Mouse (Mus musculus) adrenal gland, adult 8-10 months (tissue): ENCODE measurements around the gene Gsdma2. TPM values are rescaled to one million over a fixed set of nuclear protein-coding genes. Genes with fewer than 3 reads are reported as not detected.
A peak's percentile ranks its signal among the peaks of the same experiment; 100 is the strongest.
"Not testable (repeated sequence)": the region's sequence is repeated elsewhere in the genome, so short reads cannot be mapped to it uniquely, and the experiment has no call there.

Experiments
- DNase-seq: peaks from one replicate; pipeline ENCODE4 v3.0.0; 2022
- total RNA-seq, 4 experiments: library from RNA; stranded (reverse); gene quantifications; 2 replicates each; pipeline ENCODE4 v1.2.4; 2022

Gsdma2 gene
- total RNA-seq, 4 experiments from 2014 or later: 0.63 TPM; not detected in 3

DNA sequence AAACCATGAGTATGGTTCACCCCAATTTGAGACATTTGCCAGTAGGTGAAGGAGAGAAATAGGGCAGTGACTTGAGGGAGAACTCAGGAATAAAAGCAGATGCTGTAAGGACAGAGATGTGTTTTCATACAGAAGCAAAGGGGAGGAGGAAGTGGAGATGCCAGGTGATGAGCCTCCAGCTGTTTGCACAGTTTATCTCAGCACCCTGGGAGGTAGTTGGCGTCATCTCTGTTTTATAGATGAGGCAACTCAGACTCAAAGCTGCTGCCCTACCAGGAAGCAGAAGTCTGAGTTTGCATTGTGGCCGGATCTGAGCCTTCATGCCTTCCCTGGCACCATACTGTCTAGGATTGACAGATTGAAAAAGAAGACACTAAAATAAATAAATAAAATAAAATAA lies 22.4 kb downstream of the Gsdma2 start:
- DNase-seq: no peak

DNA sequence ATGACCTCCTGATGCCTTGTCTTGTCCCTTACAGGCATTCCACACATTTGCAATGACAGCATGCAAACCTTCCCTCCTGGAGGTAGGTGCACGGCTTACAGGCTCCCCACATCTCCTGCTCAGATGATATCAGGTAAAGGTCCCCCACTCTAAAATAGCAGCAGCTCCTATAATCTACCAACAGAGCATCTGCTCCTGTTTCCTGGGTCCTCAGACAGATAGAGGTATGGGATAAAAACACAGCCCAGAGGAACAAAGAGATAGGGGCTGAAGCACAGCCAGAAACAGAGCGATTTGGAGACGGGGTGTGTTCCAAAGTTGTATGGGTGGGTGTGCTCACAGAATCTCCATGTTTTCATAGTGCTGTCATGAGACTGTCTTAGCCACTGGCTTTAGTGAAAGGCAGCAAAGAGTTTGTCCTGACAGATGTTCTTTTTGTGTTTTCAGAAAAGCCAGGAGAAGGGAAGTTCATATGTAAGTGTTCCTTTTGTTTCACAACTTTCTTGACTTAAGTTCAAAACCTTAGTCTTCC lies 24.8 kb downstream of the Gsdma2 start:
- DNase-seq: no peak

DNA sequence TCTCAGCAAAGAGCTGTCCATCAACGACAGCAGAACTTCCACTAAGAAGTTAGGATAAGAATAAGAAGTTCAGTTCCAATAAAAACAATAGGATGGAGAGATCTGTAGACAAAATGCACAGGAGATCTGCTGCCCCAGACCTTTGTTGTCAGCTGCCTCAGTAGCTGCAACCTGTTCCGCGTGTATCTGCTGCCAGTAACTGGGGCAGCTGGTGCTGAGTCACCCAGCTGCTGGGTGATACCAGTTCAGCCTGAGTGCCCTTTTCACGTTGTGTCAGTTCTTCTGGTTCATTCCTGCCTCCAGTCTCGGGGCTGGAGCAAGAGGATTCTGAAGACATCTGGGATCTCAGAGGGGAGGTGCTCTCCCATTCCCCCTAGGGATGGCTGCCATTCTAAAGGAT lies 25.3 kb downstream of the Gsdma2 start:
- DNase-seq: no peak

DNA sequence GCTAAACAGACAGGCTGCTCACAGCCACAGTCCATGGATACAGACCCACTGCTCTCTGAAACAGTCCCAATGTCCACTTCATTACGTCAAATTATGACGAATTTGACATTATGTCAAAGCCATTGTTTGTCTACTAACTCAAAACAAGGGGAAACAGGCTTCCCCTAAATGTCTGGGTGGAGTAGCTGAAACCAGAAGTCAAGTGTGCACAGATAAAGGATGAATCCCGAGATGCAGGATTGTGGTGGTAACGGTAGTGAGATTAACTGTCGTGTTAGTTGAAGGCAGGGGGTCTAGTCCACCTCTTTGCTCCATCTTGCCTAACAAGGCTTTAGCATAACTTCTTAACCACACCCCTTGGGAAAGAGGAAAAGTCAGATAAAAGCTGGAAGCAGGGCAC lies 25.9 kb downstream of the Gsdma2 start:
- no peak for DNase-seq

DNA sequence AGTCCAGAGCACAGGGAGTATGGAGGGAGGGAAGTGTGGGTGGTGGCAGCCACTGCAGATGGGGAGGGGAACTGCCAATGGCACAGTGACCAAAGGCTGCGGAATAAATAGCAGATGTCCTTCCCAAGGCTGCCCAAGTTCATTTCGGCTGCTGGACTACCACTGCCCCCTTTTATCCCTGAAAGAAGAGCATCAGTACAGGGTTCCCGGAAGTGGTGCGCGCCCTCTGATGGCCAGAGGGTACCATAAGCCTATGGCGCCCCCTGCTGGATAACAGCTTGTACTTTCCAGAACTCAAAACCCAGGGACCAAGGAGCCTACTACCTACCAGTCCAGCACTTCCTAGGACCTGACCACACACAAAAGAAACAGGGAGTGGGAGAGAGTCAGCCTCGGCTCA lies 26.6 kb downstream of the Gsdma2 start:
- DNase-seq: not testable (repeated sequence)

DNA sequence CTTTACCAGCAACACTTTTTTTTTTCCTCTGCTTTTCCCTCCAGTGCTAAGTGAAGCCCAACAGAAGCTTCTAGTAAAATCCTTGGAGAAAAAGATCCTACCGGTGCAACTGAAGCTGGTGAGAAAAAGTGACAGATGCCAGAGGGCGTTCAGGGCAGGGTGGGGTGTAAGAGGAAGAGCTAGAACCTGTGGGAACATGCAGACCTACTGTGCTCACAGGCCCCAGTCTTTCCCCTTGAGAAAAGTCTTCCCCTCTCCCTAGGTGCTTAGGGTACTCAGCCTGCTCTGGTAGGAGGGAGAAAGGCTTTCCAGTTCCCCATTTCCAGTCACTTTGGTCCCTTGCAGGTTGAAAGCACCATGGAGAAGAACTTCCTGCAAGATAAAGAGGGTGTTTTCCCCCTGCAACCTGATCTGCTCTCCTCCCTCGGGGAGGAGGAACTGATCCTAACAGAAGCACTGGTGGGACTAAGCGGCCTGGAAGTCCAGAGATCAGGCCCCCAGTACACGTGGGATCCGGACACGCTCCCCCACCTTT lies 29.3 kb downstream of the Gsdma2 start:
- DNase-seq: no peak

DNA sequence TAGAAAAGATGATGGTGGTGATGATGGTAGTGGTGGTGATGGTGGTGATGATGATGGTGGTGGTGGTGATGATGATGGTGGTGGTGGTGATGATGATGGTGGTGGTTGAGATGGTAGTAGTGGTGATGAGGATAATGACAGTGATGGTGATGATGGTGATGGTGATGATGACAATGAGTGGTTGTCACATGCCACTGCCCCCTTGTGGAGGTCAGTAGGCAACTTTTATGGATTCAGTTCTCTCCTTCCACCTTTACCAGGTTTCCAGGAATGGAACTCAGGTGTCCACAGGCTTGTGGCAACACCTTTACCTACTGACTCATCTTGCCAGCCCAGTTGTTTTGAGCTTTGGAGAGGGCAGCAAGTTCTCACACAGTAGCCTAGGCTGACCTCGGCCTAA lies 33.5 kb downstream of the Gsdma2 start:
- no peak for DNase-seq

DNA sequence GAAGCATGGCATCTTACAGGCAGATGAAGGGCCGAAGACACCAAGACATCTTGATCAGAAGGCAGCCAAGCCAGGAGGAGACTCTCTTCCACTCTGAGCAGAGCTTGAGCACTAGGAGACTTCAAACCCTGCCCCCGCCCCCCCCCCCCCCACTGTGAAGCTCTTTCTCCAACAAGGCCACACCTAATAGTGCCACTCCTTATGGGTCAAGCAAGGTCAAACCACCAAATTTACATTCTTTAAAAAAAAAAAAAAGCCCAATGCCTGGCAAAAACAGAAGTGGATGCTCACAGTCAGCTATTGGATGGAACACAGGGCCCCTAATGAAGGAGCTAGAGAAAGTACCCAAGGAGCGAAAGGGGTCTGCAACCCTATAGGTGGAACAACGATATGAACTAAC lies 34.0 kb downstream of the Gsdma2 start:
- not testable (repeated sequence) for DNase-seq

DNA sequence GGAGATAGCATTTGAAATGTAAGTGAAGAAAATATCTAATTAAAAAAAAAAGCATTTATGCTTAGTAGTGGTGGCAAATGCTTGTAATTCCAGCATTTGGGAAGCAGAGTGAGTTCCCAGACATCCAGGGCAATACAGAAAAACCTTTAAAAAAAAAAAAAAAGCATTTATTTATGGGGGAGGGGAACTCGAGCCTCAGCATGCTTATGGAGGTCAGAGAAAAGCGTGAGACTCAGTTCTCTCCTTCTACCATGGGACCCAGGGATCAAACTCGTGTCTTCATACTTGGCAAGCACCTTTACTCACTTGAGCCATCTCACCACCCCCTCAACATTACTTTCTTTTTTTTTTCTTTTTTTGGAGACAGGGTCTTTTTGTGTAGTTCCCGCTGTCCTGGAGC lies 34.6 kb downstream of the Gsdma2 start:
- DNase-seq: no peak

DNA sequence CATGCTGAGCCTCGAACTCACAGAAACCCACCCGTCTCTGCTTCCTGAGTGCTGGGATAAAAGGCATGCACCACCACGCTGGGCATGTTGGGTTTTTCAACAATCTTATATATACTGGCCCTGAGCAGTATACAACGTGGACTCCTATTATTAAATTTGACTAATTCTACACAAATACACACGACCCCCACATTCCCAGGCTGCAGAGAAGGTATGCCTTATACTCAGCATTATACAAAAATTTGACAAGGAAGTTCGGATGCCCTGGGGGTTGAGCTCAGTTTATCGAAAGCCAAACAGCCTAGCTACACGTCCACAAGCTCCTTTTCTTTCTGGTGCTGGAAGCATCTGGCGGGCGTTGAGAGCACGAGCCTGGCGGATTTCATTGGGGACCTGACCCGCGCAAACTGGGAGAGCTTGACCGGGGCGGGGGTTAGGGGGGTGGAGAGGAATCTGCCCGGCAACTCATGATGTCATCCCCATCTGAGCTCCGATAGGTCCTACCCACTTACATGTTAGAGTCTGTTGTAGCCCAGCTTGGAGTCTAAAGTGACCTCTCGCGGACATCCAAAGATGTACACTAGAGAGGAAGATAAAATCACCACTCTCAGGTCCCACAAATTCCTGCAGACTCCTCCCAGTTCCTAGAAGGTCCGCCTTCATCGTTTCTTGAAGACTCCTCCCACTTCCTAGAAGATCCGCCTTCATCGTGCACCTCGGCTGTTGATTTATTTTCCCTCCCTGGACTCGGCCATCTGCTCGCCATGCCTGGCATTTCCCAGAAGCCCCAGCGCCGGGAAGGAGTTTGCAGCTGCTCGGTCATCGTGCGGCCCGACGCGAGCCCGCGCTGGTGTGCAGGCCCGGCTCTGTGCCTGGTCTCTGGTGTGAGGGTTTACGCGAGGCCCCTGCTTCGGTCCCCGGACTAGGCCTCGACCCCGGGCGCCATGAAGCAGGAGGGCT lies 35.5 kb downstream of the Gsdma2 start, which contains the start of gene Psmd3:
TSS of gene Psmd3 (plus strand) at position 769 of the 960 bp plus-strand sequence.
- peak; percentile 97 for DNase-seq

DNA sequence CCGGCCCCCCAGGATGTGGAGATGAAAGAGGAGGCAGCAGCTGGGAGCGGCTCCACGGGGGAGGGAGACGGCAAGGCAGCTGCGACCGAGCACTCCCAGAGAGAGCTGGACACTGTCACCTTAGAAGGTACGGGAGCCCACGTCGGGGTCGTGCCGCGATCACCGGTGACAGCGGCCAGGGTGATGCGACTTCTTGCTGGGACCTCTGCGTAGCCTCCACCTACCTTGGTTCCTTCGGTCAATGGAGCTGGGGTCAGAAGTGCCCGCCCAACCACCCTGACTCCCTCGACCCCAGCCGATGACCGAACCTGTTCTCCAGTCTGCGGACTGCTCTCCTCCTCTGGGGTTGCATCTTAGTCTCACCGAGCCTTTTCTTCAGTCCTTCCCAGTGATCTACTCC lies 36.3 kb downstream of the Gsdma2 start:
- DNase-seq: no peak

DNA sequence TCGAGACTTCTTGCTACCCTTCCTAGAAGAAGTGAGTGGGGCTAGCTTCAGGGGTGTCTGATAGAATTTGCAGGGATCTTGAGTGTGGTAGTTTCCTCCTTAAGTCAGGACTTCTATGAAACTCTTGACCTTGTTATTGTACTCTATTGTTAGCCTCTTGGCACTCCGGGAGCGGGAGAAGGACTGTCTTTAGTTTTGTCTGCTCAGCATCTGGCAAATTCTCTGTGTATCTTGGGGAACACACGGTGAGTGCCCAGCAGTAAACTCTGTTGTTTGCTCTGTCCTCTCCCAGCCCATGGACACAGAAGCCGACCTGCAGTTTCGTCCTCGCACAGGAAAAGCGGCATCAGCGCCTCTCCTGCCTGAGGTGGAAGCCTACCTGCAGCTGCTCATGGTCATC lies 39.1 kb downstream of the Gsdma2 start:
- no peak for DNase-seq

DNA sequence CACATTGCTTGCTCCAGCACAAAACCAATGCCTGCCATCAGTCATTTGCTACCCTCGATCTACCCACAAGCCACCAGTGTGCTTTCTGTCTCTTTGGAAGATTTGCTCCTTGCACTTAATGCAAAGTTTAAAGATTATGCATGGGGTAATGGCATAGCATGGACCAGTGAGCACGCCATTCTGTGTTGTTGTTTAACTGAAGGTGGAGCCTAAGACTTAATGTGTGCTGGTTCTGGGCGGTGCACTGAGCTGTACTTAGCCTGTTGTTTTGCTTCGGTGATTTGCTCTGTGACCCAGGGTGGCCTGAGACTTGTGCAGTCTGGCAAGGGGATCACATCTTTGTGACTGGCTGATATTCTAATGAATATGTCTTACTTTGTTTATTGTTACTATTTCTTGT lies 40.4 kb downstream of the Gsdma2 start:
- no peak for DNase-seq

DNA sequence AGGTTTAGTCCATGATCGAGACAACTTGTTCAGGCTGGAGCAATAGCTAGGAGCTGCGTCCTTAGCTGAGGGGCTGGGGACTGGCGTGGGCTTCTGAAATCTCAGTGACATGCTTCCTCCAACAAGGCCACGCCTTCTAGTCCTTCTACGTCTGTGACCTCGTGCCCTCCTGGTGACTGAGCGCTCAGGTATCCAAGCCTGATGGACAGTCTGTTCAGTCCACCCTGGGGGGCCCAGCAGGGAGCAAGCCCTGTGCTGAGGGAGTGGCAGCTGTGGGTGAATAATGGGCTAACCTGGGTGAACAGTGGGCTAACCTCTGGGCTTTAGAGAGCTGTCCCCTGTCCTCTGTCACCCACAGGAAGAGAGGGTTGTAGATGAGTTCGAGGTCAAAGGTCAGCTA lies 41.5 kb downstream of the Gsdma2 start:
- DNase-seq: no peak

DNA sequence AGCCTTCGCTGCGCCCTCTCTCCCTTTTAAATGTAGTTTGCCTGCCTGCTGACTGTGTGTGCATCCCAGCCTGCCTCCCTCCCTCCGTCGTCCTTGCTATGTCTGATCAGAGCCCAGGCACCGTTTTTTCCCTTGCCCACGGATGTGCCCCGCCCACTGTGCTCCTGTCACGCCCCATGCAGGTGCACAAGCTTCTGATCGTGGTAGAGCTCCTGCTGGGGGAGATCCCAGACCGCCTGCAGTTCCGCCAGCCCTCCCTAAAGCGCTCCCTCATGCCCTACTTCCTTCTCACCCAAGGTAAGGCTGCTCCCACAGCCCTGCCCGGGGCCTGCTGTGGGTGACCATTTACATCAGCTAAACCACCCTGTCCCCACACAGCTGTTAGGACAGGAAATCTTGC lies 46.6 kb downstream of the Gsdma2 start:
- DNase-seq: no peak

DNA sequence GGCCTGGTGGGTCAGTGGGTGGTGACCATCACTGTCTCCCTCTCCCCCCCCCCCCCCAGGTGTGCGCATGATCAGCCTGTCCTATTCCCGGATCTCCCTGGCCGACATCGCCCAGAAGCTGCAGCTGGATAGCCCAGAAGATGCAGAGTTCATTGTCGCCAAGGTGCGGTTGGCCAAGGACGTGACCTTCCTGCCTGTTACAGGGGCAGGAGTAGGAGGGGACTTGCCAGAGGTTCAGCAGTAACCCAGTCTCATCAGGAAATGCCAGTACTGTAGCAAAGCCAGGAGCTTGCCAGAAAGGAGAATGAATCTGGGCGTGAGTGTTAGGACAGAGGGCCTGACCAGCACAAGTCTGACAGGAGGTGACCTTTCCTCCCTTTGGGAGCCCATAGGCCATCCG lies 47.2 kb downstream of the Gsdma2 start:
- DNase-seq: no peak

DNA sequence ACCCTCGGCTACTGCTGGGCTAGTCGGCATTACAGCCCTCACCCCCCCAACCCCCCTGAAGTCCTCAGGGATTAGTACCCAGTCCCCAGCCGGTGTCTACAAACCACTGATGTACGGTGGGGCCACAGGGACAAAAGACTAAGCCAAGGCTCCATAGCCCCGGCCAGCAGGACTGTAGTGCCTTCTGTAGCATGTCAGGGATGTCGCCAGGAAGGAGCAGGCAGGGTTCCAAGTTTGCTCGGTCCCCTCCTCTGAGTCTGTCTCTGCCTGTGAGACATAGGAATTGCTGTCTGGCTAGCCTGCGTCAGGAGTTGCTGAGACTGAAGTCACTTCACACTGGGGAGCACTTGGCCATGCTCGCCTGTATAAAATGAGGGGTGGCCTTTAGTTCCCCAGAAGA lies 47.7 kb downstream of the Gsdma2 start:
- DNase-seq: no peak

DNA sequence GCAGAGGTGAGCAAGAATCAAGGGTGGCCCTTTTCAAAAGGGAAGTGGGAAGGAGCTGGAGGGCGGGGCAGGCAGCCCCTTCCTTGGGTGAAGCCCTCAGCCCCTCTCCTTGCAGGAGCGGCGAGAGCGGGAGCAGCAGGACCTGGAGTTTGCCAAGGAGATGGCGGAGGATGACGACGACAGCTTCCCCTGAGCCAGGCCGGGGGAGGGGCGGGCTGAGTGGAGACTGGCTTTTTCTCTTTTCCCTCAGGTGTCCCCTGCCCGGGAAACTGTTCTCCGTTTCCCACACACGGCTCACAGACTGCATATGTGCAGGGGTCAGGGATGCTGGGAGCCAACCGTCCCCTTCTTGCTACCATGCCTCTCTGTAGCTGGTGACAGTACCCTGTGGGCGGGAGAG lies 48.8 kb downstream of the Gsdma2 start:
- DNase-seq: no peak

DNA sequence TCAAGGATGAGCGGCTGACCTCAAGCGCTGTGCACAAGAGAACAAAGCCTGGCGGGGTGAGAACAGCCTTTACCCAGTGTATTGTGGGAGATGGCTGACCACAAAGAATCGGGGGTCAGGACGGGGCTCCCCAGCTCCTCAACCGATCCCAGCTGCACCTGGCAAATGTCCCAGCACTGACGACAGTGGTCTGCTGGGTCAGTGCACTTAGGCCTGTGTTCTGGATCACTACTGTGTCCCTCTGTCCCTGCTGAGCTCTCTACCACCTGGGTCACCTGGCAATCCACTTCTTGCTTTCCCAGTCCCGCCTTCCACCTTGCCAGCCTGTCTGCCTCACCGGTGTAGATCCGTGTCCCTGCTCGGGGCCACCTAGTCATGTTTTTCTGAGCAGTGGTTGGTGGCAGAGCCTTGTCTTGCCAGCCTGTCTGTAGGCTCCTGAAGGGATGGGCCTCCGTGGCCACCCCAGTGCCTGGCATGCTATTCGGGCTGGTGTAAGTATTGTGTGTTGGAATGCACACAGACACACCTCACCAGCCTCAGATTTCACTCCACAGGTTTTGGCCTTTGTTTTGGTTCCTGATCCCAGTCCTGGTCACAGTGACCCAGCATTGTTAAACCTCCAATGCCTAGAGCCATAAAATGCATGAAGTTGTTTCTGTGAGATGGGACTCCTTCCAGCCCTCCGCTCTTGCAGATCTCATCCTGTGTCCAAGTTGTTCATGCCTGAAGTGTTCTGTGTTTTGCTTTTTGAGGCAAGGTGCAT lies 50.1 kb downstream of the Gsdma2 start:
- DNase-seq: no peak

DNA sequence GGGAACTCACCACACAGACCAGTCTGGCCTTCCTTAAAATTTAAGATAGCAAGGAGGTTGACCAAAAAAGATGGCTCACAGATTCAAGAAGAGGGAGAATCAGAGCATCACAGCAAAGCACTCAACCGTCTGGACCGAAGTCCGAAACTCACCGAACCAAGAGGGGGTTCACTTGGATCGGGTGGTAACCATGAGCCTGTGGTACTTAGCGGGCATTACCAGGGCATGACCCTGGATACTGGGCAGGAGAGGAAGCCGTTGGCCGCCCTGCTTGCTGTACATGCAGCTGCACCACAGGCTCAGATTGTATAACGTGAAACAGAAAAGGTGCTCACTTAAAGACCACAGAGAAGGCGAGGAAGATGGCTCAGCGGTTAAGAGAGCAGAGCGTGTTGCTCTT lies 50.7 kb downstream of the Gsdma2 start:
- DNase-seq: no peak

DNA sequence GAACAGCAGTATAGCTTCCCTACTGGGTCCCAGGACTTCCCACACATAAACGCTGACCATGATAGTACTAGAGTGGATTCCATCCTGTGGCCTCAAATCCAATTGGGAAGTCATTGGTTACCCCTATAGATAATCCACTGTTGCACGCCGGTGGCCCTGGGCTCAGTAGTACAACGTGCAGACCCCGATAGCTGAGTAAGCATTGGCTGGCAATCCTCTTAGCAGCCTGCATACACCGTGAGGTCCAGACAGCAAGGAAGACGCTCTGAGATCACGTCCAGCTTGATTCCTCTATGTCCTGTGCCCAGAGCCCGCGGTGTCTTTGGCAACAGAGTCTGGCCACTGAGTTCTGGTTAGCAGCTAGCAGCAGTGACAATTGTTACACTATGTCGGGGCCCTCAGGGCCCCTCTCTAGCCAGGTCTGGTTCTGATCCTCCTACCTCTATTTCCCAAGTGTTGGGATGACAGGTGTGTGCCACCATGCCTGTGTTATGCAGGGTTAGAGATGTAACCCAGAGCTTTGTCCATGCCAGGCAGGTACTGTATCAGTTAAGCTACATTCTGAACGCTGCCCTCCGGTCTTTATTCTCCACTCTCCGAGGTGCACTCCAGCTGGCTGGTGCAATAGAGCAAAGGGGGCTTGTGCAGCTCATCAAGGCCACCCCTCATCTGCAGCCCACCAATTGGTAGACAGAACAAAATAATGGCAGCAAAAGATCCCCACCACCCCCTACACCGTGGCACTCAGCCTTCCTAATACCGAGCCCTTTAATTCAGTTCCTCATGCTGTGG lies 52.5 kb downstream of the Gsdma2 start:
- no peak for DNase-seq

DNA sequence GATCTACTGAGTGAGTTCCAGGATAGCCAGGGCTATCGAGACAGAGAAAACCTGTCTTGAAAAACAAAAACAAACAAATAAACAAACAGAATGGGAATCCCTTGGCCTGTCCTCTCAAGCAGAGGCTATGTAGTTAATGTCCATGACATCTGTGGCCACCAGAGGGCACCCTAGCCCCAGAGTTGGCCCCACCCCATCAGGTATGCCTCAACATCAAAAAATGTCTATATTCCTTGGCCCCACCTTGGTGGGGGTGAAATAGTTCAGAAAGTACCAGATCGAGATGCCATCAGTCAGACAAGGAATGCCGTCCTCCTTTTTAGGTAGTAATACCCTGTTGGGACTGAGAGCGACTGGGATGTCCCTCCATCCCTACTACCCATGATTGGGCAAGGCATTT lies 53.4 kb downstream of the Gsdma2 start:
- DNase-seq: peak; percentile 54
